Mouse (Mus musculus) urinary bladder, postnatal 10 days (tissue): ENCODE data around the gene Gdpd5.

Experiments
- DNase-seq: peaks from one replicate; pipeline ENCODE4 v3.0.0; 2022; ENCODE audit warnings: low spot score

Gdpd5 gene

DNA sequence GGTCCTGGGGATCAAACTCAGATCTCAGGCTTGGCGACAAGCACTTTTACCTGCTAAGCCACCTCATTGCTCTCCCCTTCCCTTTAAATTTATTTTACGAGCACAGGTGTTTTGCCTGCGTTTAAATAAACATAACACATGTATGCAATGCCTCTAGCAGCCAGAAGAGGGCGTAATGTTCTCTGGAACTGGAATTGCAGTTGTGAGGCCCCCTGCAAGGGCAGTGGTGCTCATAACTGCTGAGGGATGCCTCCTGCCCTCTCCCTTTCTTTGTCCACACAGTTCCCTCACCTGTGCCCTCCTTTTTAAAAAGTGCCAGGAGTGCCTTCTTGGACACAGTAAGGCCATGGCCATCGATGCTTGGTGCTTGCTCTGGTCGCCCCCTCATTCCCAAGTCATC lies 62.8 kb downstream of the Gdpd5 start:
- DNase-seq = no peak

- DNase-seq = no peak
These were observed 64.6 kb downstream of the Gdpd5 start for GRCm38 (mm10) chr7:99445833-99446232.

GRCm38 (mm10) chr7:99447323-99447722 lies 66.1 kb downstream of the Gdpd5 start:
- DNase-seq = no peak

DNA sequence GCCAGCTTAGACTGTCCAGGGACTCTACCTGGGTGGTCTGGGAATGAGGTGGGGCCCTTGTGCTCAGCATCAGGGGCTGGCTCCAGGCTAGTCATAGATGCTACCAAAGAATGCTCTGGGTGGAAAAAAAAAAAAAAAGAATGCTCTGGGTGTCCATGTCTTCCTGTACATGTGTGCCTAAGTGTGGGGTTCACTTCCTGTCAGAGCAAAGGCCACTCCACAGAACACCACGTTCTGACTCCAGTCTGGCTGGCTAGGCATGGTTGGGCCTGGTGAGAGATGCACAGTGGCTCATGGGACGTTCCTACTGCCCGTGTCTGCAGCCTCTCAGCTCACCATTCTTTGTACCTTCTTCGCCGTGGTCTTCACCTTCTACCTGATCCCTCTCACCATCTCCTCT lies 67.4 kb downstream of the Gdpd5 start:
- no peak for DNase-seq

- no peak for DNase-seq
These were observed 67.8 kb downstream of the Gdpd5 start for GRCm38 (mm10) chr7:99449063-99449462.

DNA sequence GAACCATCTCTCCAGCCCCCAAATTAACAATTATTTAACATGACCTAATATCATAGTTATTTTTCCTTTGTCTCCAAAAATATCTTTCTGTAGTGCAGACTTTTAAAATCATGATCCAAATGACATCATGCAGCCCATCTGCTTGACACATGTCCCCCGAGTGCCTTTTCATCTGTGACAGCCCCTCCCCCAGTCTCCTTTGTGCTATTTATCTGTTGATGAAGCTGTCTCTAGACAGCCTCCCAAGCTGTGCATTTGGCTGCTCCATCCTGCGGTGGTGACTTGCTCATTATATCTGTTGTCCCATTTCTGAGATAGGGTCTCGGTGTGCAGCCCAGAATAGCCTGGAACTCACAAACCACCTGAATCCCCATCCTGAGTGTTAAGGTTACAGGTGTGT lies 68.5 kb downstream of the Gdpd5 start:
- no peak for DNase-seq

- no peak for DNase-seq
These were observed 69.5 kb downstream of the Gdpd5 start for GRCm38 (mm10) chr7:99450703-99451102.

- no peak for DNase-seq
These were observed 71.6 kb downstream of the Gdpd5 start for GRCm38 (mm10) chr7:99452859-99453258.

- DNase-seq = no peak
These were observed 72.8 kb downstream of the Gdpd5 start for GRCm38 (mm10) chr7:99454044-99454443.

- DNase-seq = no peak
These were observed 77.6 kb downstream of the Gdpd5 start for GRCm38 (mm10) chr7:99458849-99459248.

GRCm38 (mm10) chr7:99459888-99460652 lies 78.9 kb downstream of the Gdpd5 start:
- no peak for DNase-seq

GRCm38 (mm10) chr7:99463120-99463519 lies 81.9 kb downstream of the Gdpd5 start:
- no peak for DNase-seq

DNA sequence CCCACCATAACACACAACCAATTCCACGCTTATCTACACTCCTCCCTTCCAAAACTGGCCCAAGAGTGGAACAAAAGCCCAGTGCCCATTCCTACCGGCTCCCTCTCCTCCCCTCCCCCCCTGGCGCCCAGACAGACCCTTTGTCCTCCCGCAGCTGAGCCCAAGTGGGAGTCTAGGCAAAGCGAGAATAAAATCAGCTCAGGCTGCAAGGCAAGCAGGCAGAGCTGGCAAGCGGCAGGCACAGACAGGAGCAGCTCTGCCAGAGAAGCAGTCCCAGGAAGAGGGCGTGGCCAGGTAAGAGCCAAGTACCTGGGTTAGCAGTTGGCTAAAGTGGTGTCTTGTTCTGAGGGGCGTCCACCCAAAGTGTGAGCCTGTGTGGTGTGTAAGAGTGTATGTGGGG lies 84.6 kb downstream of the Gdpd5 start, which contains the start of gene Klhl35:
Gene Klhl35, plus strand, starts transcription at position 194 of the 400 bp plus-strand sequence.
- DNase-seq = no peak

DNA sequence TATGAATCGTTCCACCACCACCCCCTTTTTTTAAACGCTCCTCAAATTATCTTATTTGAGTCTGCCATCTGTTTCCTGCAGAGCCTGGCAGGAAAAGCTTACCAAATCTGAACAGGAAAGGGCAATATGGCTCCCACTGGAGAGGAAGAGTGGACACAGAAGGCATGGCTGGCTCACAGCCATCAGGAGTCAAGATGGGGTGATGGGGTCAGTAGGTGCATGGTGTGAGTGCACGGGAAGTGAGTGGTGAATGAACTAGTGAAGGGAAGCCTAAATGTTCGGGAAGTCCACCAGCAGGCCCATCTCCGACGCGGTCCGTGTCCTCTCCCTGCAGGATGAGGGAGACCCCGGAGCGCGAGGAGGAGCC lies 86.7 kb downstream of the Gdpd5 start:
- no peak for DNase-seq

GRCm38 (mm10) chr7:99468283-99469132 lies 87.3 kb downstream of the Gdpd5 start:
- DNase-seq = no peak

DNA sequence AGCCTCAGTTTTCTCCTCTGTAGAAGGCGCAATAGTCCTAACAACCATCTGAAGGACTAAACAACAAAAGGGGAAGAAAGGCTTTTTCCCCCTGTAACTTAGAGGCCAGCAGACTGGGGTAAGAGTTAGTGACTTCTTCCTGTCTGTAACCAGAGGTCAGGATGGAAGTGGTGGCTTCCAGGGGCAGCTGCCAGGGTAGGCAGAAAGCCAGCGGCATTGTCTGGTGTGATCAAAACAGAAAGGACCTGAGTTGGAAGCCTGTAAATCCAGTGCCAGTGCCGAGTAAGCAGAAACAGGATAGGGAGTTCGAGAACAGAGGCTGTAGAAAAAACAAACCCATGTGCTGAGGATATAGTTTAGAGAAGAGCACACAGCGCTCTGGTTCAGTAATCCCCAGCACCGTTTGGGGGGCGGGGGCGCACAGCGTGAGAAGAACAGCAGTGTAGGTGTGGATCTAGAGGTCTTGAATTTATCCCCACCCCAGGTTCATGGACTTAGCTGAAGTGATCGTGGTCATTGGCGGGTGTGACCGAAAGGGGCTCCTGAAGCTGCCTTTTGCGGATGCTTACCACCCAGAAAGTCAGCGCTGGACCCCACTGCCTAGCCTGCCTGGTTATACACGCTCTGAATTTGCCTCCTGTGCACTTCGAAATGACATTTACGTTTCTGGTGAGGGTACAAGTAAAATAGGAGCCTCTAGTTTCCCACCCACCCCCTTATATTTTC lies 88.6 kb downstream of the Gdpd5 start:
- no peak for DNase-seq

GRCm38 (mm10) chr7:99471578-99471977 lies 90.4 kb downstream of the Gdpd5 start:
- DNase-seq = no peak

- DNase-seq = no peak
These were observed 92.6 kb downstream of the Gdpd5 start for GRCm38 (mm10) chr7:99473638-99474407.

DNA sequence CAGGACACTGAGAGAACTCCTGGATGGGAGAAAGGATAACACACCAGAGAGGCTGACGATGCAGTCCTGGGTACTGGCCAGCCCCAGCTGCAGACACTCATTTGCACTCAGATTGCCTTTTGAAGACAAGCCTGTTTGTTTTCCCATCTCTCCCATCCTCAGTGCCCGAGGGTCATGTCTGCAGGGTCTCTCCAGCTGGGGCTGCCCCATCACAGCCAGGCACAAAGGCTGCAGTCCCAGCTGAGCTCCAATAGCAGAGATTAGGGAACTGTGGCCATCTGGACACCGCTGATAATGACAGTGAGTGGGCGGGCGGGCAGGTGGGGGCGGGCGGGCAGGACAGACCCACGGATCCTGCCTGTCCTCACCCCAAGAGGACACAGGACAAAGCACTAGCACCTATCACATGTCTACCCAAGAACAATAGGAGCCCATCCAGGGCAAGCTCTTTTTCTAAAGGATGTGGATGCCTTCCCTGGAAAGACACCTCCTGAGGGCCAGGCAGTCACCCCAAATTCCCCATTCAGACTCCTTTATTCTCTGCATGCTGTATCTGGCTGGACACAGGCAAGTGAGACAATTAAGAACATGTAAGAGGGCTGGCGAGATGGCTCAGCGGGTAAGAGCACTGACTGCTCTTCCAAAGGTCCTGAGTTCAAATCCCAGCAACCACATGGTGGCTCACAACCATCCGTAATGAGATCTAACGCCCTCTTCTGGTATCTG lies 93.8 kb downstream of the Gdpd5 start:
- no peak for DNase-seq

DNA sequence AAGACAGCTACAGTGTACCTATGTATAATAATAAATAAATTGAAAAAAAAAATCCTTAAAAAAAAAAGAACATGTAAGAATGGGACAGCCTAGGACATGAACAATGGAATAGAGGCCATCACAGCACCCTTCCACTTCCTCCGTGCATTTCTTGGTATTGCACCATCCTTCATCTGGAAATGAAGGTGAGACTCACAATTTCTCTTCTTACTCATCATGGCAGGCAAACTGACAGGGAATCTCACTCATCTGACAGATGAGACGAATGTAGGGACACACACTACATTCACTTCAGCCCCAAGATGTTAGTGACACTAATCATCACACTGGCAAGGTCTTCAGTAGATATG lies 94.3 kb downstream of the Gdpd5 start:
- no peak for DNase-seq

GRCm38 (mm10) chr7:99476558-99477114 lies 95.4 kb downstream of the Gdpd5 start:
- DNase-seq = no peak
